Mouse (Mus musculus) small intestine, adult 2 months (tissue): ENCODE measurements around the gene Dnaja2.

Source experiments
- CTCF ChIP-seq: fragments of 200-500 bp; IDR thresholded peaks from 2 replicates; pipeline ENCODE4 v1.5.1; 2012; ENCODE audit warnings: low read depth, mild to moderate bottlenecking, control low read depth, inconsistent platforms, low read length, moderate library complexity, mixed read lengths; ENCODE audit not compliant: insufficient replicate concordance, insufficient read length; ENCODE audit errors: extremely low read depth
- POLR2A ChIP-seq: fragments of 200-500 bp; IDR thresholded peaks from 2 replicates; pipeline ENCODE4 v1.6.1; 2012; ENCODE audit warnings: low read depth, mild to moderate bottlenecking, control low read depth, inconsistent platforms, low read length, moderate library complexity

DNA sequence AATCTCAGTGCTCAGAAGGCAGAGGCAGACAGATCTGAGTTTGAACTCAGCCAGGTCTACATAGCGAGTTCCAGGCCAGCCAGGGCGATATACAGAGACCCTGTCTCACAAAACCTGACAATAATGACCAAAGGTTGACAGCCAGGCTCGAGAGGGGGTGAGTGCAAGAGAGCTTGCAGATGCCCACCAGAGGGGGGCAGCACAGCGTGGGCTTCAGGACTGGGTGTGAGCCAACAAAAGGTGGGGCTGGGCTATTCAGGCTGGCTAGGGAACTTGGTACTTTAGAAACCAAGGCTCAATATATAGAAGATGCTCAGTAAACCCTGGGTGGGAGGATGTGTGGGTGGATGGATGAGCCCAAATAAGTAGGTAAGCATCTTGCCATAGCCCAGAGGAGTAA is 46.5 kb downstream of the Dnaja2 start:
- no peak for TF ChIP-seq POLR2A
- TF ChIP-seq CTCF, result no peak
